Mouse (Mus musculus) lung, embryonic 14.5 days (tissue): ENCODE data around the gene Pih1d1. TPM values are rescaled to one million over a fixed set of nuclear protein-coding genes. Genes with fewer than 3 reads are reported as not detected.
A peak's percentile ranks its signal among the peaks of the same experiment; 100 is the strongest.
"Not testable (repeated sequence)": the region's sequence is repeated elsewhere in the genome, so short reads cannot be mapped to it uniquely, and the experiment has no call there.

Source experiments
- ATAC-seq: fragments of 200-750 bp; cut with Nextera tagmentation; 2 replicates; pipeline ENCODE4 v1.8.0; 2017; ENCODE audit warnings: mild to moderate bottlenecking, moderate TSS enrichment, moderate library complexity; ENCODE audit not compliant: insufficient read depth
- DNase-seq: peaks from one replicate; pipeline ENCODE4 v3.0.0-alpha.2; 2015
- H3K27ac ChIP-seq: fragments of 300-500 bp; sonication (generic); 2 replicates; pipeline ENCODE4 v1.5.1; 2014; ENCODE audit warnings: low read depth, mild to moderate bottlenecking, moderate library complexity
- H3K27me3 ChIP-seq: fragments of 300-500 bp; sonication (generic); 2 replicates; pipeline ENCODE4 v1.6.1; 2014; ENCODE audit warnings: low read length, control low read depth; ENCODE audit not compliant: insufficient read depth
- H3K36me3 ChIP-seq: fragments of 300-500 bp; sonication (generic); 2 replicates; pipeline ENCODE4 v1.6.1; 2014; ENCODE audit warnings: control low read depth; ENCODE audit not compliant: insufficient read depth
- H3K4me1 ChIP-seq: fragments of 300-500 bp; sonication (generic); 2 replicates; pipeline ENCODE4 v1.6.1; 2014; ENCODE audit warnings: antibody characterized with exemption, control low read depth; ENCODE audit not compliant: insufficient read depth
- H3K4me2 ChIP-seq: fragments of 300-500 bp; sonication (generic); 2 replicates; pipeline ENCODE4 v1.6.1; 2014; ENCODE audit warnings: mild to moderate bottlenecking
- H3K4me3 ChIP-seq: fragments of 300-500 bp; sonication (generic); 2 replicates; pipeline ENCODE4 v1.5.1; 2014; ENCODE audit warnings: low read depth, low read length
- H3K9ac ChIP-seq: fragments of 300-500 bp; sonication (generic); 2 replicates; pipeline ENCODE4 v1.6.1; 2014
- H3K9me3 ChIP-seq: fragments of 300-500 bp; sonication (generic); 2 replicates; pipeline ENCODE4 v1.6.1; 2016; ENCODE audit warnings: low read depth, low read length, control low read depth
- CTCF ChIP-seq: IDR thresholded peaks from 2 replicates; pipeline ENCODE4 v1.5.1; 2016; ENCODE audit warnings: antibody characterized with exemption, low read depth
- WGBS: fragments of 180-500 bp; shearing (Covaris S2); extraction: QIAGEN DNeasy Blood & Tissue Kit; methylation state at CpG from one replicate; pipeline ENCODE4 v1.1.7; 2014; 5-methylcytosine and 5-hydroxymethylcytosine counted together
- polyA plus RNA-seq: library from polyadenylated mRNA; unstranded; fragments of >200 nt; fragmentation: Nextera tagmentation; extraction: Ambion mirVana; gene quantifications from 2 replicates; pipeline ENCODE4 v1.2.1, GENCODE M21; 2014

Gene Pih1d1
- polyA plus RNA-seq, 1 experiment from 2014 or later: 112 TPM

DNA sequence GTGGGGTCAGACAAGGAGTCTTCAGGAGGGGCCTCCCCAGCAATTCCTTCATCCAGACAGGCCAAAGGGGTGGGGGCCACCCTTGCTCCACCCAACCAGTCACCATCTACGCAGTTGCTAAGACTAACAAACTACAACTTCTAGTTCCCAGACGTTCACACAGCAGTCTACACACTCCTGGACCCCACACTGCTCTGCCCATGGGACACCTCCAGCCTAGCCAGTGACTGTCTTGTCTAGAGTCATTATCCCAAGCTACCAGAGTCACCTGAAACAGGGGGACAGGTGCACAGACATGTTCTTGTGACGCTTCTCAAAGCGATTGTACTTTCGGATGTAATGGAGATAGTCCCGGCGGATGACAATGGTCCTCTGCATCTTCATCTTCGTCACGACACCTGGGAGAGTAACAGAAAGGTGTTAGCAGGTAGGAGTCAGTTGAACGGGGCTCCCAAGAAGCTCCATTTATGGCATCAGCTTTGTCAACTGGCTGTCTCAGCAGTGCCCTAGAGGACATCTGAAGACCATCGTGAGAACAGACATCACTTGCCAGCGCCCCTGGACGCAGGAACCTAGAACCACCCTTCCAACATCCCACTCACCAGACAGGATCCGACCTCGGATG, 31.4 kb upstream of the Pih1d1 start:
- peaks cover 80% of the 10 kb centered on the region for H3K36me3 ChIP-seq
- H3K9me3 ChIP-seq: no peaks in the 10 kb centered on the region
- 74% methylated on average over 15 of the region's 15 CpGs for WGBS
- H3K9ac ChIP-seq: peak overlapping the region; percentile 98
- H3K4me2 ChIP-seq: peak overlapping the region; percentile 81
- peak overlapping the region; percentile 95; the same call in 1 of the 2 replicates for H3K27ac ChIP-seq
- no peaks in the 10 kb centered on the region for H3K27me3 ChIP-seq
- ATAC-seq: no peak
- TF ChIP-seq CTCF: no peak
- DNase-seq: no peak
- peak overlapping the region; percentile 99 for H3K4me3 ChIP-seq
- peaks cover 15% of the 10 kb centered on the region for H3K4me1 ChIP-seq

DNA sequence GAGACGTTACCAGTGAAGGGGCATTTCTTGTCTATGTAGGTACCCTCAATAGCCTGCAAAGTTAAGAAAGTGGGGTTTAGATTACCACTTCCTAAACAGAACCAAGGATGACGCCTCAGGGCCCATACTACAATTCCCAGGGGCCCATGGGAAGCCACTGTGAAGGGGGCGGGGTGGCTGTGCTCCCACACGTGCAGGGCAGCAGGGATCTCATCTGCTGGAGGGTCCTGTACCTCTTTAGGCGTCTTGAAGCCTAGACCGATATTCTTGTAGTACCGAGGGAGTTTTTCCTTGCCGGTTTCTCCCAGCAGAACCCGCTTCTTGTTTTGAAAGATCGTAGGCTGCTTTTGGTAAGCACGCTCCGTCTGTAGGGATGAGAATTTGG, 30.9 kb upstream of the Pih1d1 start:
- Histone ChIP-seq H3K4me1 (peaks cover 15% of the 10 kb centered on the region), H3K9me3 (no peaks in the 10 kb centered on the region), H3K27ac (peak overlapping the region; percentile 95; the same call in 1 of the 2 replicates), H3K9ac (peak overlapping the region; percentile 98), H3K4me2 (peak overlapping the region; percentile 81), H3K4me3 (peak overlapping the region; percentile 99), H3K36me3 (peaks cover 82% of the 10 kb centered on the region), H3K27me3 (no peaks in the 10 kb centered on the region)
- peak; percentile 53 for DNase-seq
- WGBS: 19% methylated on average over 12 of the region's 12 CpGs
- no peak for ATAC-seq
- no peak for TF ChIP-seq CTCF

DNA sequence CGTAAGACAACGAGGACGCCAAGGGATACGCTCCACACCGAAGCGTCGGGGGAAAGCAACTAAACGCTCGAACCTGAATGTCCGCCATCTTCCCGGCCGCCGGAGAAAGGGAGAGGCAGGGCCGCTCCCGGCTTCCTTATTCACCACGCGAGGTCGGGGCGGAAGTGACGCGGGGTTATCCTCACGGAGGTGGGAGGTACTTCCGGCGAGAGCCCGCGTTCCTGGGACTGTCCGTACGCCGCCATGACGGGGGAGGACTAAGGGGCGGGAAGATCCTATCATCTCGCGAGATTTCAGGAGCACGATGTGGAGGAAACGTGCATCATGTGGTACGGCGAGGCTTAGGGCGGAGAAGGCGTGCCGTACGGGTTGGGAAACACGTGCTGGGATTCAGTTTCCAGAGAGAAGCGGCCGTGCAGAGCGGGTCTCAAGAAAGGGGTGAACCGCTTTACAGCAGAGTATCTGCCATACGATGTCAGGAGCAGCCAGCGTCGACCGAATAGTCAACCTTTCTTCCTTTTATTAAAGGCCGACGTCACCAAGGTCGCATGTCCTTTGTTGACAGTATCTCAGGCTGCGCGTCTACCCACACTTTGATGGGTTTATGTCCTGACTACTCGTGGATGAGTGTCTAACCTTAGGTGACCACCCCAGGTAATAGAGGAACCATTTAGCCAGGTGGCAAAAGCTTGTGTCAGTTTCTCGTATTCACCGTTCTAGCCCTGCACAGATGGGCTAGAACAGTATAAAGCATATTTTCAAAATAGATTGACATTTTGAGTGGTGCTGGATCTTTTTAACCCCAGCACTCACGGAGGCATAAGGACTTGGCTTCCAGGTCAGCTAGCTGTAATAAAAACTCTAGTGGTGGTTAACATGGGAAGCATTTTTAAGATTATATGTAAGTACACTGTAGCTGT, 29.6 kb upstream of the Pih1d1 start, which contains the start of gene Rps11:
Gene Rps11 (minus strand): TSS at position 216 of the 920 bp plus-strand sequence.
- Histone ChIP-seq H3K4me2 (peak within 1 kb of the TSS; percentile 92), H3K36me3 (peaks cover 73% of the 10 kb centered on the region), H3K27me3 (no peaks in the 10 kb centered on the region), H3K27ac (peak within 1 kb of the TSS; percentile 95), H3K4me1 (peaks cover 15% of the 10 kb centered on the region), H3K9ac (peak within 1 kb of the TSS; percentile 98), H3K4me3 (peak within 1 kb of the TSS; percentile 99), H3K9me3 (no peaks in the 10 kb centered on the region)
- ATAC-seq (peak; percentile 79), DNase-seq (peak; percentile 100)
- no peak for TF ChIP-seq CTCF
- under 1% methylated on average over 59 of the region's 59 CpGs for WGBS

DNA sequence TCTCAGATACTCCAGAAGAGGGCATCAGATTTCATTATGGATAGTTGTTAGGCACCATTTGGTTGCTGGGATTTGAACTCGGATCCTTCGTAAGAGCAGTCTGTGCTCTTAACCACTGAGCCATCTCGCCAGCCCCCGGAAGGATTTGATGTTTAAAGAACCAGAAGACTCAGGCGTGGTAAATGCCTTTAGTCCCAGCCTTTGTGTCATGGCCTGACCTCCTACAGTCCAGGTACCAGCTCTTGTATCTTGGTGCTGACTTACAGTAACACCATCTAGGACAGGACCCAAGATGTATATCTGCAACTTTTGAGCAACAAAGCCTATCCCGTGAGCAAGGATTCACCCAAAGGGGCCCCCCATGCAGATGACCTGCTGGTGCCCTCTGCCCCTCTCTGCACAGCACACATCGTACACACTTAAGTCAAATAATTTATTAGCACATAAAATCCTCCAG, 28.9 kb upstream of the Pih1d1 start:
- peak; percentile 50 for TF ChIP-seq CTCF
- 16% methylated on average over 7 of the region's 7 CpGs for whole genome bisulfite sequencing
- H3K27ac ChIP-seq: peak overlapping the region; percentile 95
- peak overlapping the region; percentile 92 for H3K4me2 ChIP-seq
- DNase-seq (peak; percentile 80), ATAC-seq (no peak)
- H3K9me3 ChIP-seq: no peaks in the 10 kb centered on the region
- H3K36me3 ChIP-seq: peaks cover 67% of the 10 kb centered on the region
- no peak overlapping the region for H3K4me3 ChIP-seq
- no peaks in the 10 kb centered on the region for H3K27me3 ChIP-seq
- peak overlapping the region; percentile 33; the same call in 1 of the 2 replicates for H3K9ac ChIP-seq
- H3K4me1 ChIP-seq: peaks cover 19% of the 10 kb centered on the region

DNA sequence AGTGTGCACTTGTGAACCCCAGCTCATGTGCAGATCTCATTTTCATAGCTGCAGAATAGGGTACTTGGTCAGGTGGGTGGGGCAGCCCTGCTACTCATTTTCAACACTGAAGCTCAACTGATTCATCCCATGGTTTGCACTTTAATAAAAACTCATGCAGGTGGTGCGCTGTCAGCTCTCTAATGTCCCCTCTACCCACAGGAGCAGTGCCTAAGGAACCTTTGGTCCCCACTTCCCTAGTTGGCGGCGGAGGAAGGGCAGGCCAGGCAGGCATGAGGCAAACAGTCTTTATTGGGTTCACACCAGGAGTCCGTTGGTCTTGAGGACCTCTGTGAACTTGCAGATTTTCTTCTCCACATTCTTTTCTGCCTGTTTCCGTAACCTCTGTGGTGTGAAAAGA, 28.5 kb upstream of the Pih1d1 start:
- not testable (repeated sequence) for ATAC-seq

DNA sequence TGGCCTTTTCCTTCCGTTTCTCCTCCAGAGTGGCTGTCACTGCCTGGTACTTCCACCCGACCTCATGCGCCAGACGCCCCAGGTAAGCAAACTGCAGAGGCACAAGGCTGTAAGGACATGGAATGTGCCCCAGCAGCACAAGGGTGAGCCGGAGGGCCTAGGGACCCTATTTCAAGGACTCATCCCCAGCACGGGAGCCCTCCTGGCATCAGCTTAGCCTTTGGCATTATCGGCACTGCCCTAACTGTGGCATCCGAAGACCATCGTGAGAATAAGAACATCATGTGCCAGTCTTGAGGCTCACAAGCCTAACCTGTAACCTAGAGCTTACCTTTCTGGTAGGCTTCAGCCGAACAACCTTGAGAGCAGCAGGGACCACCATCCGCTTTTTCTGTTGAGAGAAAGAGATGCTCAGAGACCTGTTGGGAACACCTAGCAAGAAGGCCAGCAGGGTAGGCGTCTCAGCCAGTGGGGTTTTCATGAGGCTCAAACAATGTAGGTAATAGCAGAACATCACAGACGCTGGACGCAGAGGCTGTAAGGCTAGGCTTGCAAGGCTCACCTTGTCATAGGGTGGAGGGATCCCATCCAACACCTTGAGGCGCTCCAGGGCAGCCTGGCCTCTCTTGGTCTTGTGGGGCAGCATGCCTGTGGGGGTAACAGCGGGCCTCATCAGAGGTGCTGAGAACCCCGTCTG, 27.8 kb upstream of the Pih1d1 start:
- Histone ChIP-seq H3K9ac (peak overlapping the region; percentile 97), H3K36me3 (peaks cover 56% of the 10 kb centered on the region), H3K27me3 (no peaks in the 10 kb centered on the region), H3K4me2 (peak overlapping the region; percentile 92), H3K27ac (peak overlapping the region; percentile 95), H3K4me3 (peak overlapping the region; percentile 67), H3K9me3 (no peaks in the 10 kb centered on the region), H3K4me1 (peaks cover 19% of the 10 kb centered on the region)
- TF ChIP-seq CTCF: no peak
- ATAC-seq: no peak
- DNase-seq: no peak
- WGBS: 66% methylated on average over 17 of the region's 17 CpGs

More for the DNA sequence above, 28.5 kb upstream of the Pih1d1 start:
- peak overlapping the region; percentile 97 for H3K9ac ChIP-seq
- peak overlapping the region; percentile 92 for H3K4me2 ChIP-seq
- peaks cover 19% of the 10 kb centered on the region for H3K4me1 ChIP-seq
- DNase-seq, H3K27me3 ChIP-seq, H3K9me3 ChIP-seq: not testable (repeated sequence)
- H3K27ac ChIP-seq: peak overlapping the region; percentile 95
- H3K4me3 ChIP-seq: peak overlapping the region; percentile 67; the same call in 1 of the 2 replicates
- 58% methylated on average over 5 of the region's 5 CpGs for WGBS
- H3K36me3 ChIP-seq: peaks cover 63% of the 10 kb centered on the region
